Mouse (Mus musculus): ENCODE measurements at regions not wholly inside any gene's neighbourhood (a gene's known extent, or its start where the extent isn't known, plus 50 kb on each side); places are given as distances from the start of the nearest gene placed in this dataset.

DNA sequence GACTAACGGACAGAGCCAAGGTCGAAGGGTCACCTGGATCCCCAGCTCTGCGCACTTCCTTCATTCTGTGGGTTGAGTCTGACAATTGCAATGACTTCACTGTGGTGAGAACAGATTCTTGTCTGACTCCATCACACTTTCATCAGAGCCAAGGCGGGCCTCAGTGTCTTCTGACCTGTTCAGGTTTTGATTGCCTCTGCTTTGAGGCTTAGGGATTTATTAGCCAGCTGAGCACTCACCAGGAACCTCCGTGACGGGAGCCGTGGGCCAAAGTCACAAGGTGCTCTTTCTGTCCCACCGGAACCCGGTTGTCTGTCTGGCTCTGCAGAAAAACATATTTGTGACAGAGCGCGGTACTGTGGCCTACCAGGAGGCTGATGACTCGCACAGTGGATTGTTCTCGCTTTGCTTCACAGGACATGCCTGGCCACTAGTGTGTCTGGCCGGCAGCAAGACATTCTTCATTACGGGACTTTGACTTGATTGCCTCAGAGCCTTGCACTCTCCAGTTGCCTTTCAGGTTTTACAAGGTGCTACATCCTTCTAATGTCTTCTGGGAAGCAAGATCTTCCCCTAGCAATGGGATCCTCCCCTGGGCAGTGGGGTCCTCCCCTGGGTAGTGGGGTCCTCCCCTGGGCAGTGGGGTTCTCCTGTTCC is 114.9 kb upstream of the Prickle1 start:
- no peak for TF ChIP-seq CTCF (IDR thresholded peaks at IDR 0.05; ENCODE audit: extremely low read depth, insufficient read depth, low read length)
- no peak for TF ChIP-seq POLR2A (IDR thresholded peaks at IDR 0.05; ENCODE audit: extremely low read depth, insufficient read depth, low read length)
- Histone ChIP-seq H3K4me3 (ENCODE audit: insufficient read depth, low read length) (no peak overlapping the region), H3K4me1 (ENCODE audit: control insufficient read depth, insufficient read depth, low read length) (0 out of 2 replicates have a peak, but pooled peaks cover 1% of the 10 kb centered on the region), H3K27ac (ENCODE audit: insufficient read depth, low read length) (no peak overlapping the region)

DNA sequence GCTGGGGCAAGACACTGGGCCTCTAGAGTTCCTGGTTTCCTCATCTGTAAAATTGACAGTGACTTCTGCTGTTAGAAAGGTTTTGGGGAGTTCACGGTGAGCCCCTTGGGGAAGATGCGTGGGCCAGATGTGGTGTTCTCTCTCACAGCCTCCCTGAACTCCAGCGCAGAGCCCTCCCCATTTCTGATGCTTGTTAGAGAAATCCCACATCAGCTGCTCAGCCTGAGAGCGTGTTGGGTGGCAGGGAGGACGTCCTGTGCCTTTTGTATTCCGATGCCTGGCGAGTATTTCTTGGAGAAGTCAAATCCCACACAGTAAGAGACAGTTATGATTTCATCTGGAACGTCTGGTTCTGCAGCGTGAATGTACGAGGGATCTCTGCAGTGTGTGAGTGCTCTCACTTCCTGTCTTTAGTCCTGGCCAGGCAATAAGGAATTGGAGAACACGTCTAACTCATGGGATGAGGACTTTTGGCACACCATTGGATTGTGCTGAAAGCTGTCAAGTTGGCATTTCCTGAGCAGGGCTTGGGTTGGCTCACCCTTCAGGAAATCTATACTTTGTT is 110.8 kb upstream of the Prickle1 start:
- TF ChIP-seq POLR2A (IDR thresholded peaks at IDR 0.05; ENCODE audit: extremely low read depth, insufficient read depth, low read length) (no peak), CTCF (IDR thresholded peaks at IDR 0.05; ENCODE audit: extremely low read depth, insufficient read depth, low read length) (no peak)
- Histone ChIP-seq H3K4me3 (ENCODE audit: insufficient read depth, low read length) (no peak overlapping the region), H3K4me1 (ENCODE audit: control insufficient read depth, insufficient read depth, low read length) (no peaks in the 10 kb centered on the region), H3K27ac (ENCODE audit: insufficient read depth, low read length) (no peak overlapping the region)

DNA sequence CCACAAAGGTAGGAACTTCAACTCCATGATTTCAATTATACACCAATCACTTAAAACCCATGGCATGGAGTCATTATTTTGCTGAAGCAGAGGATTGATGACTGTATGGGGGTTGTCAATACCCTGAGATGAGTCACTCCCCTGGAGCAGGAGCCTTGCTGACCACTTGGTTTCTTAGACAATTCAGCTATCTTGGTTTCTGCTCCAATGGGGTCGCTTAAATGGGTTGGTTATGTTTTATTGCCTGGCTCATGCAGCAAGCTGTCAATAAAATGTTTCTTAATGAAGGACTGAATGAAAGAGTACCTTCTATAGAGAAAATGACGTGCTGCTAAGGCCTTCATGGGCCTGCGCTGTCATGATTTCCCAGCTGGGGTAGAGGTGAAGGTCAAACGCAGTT is 110.0 kb upstream of the Prickle1 start:
- Histone ChIP-seq H3K4me1 (ENCODE audit: control insufficient read depth, insufficient read depth, low read length) (no peaks in the 10 kb centered on the region), H3K4me3 (ENCODE audit: insufficient read depth, low read length) (no peak overlapping the region), H3K27ac (ENCODE audit: insufficient read depth, low read length) (no peak overlapping the region)
- TF ChIP-seq POLR2A (IDR thresholded peaks at IDR 0.05; ENCODE audit: extremely low read depth, insufficient read depth, low read length) (no peak), CTCF (IDR thresholded peaks at IDR 0.05; ENCODE audit: extremely low read depth, insufficient read depth, low read length) (no peak)

DNA sequence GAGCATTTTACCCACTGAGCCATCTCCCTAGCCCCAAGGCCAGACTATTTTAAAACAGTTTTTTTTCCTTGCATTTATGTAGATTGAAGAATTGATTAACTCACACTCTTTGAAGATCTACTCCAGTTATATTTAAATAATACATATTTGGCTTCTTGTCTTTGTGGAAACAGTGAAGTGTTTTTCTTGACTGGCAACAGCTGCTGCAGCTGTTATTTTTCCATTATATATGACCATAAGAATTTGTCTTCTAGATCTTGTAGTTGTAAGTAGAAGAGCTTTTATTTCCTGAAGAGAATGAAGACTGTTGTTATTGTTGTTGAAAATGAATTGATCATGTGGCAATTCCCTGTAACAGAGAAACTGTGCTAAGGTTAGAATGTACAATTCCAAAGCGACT is 109.4 kb upstream of the Prickle1 start:
- Histone ChIP-seq H3K27ac (ENCODE audit: insufficient read depth, low read length) (no peak overlapping the region), H3K4me3 (ENCODE audit: insufficient read depth, low read length) (no peak overlapping the region), H3K4me1 (ENCODE audit: control insufficient read depth, insufficient read depth, low read length) (no peaks in the 10 kb centered on the region)
- TF ChIP-seq CTCF (IDR thresholded peaks at IDR 0.05; ENCODE audit: extremely low read depth, insufficient read depth, low read length): no peak
- TF ChIP-seq POLR2A (IDR thresholded peaks at IDR 0.05; ENCODE audit: extremely low read depth, insufficient read depth, low read length): no peak

DNA sequence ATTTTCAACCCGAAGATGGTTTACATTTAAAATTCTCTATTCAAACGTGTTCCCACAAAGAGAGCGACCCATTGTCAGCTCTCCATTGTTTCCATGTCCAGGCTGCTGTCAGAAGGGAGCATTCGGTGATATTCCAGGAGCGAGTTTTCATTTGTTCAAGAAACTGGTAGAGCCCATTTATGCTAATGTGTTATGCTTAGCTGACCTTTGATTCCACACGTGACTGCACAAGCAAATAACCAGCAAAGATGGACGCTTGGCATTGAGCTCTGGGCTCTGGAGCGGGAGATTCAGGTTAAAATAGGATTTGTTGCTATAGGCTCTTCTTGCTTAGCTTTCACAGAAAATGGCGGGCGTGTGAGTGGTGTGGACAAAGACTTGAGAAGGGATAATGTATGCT is 105.3 kb upstream of the Prickle1 start:
- Histone ChIP-seq H3K4me3 (ENCODE audit: insufficient read depth, low read length) (no peak overlapping the region), H3K4me1 (ENCODE audit: control insufficient read depth, insufficient read depth, low read length) (0 out of 2 replicates have a peak, but pooled peaks cover 2% of the 10 kb centered on the region)
- TF ChIP-seq POLR2A (IDR thresholded peaks at IDR 0.05; ENCODE audit: extremely low read depth, insufficient read depth, low read length): no peak
- no peak for TF ChIP-seq CTCF (IDR thresholded peaks at IDR 0.05; ENCODE audit: extremely low read depth, insufficient read depth, low read length)

DNA sequence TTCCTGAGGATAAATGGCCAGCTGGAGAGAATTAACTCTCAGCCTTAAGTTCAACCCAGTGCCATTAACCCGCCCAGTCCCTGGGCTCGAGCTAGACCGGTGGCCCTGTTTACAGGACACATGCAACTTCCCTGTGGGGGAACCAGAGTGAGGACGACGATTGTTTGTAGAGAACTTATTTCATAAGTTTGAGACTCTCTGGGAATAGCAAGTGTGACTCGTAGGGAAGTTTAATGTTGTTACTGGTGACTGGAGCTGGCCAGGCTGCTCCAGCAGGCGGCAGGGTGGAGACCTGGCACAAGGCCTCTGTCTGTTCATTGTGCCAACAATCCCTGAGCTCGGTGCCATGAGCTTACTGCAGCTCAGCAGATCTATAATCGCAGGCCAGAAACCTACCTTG is 104.3 kb upstream of the Prickle1 start:
- TF ChIP-seq CTCF (IDR thresholded peaks at IDR 0.05; ENCODE audit: extremely low read depth, insufficient read depth, low read length) (0 out of 2 replicates have a peak, but pooled peaks have one; percentile 13), POLR2A (IDR thresholded peaks at IDR 0.05; ENCODE audit: extremely low read depth, insufficient read depth, low read length) (no peak)
- Histone ChIP-seq H3K4me1 (ENCODE audit: control insufficient read depth, insufficient read depth, low read length) (0 out of 2 replicates have a peak, but pooled peaks cover 2% of the 10 kb centered on the region), H3K27ac (ENCODE audit: insufficient read depth, low read length) (no peak overlapping the region), H3K4me3 (ENCODE audit: insufficient read depth, low read length) (no peak overlapping the region)

More for the DNA sequence above, 105.3 kb upstream of the Prickle1 start:
- H3K27ac ChIP-seq (ENCODE audit: insufficient read depth, low read length): no peak overlapping the region

DNA sequence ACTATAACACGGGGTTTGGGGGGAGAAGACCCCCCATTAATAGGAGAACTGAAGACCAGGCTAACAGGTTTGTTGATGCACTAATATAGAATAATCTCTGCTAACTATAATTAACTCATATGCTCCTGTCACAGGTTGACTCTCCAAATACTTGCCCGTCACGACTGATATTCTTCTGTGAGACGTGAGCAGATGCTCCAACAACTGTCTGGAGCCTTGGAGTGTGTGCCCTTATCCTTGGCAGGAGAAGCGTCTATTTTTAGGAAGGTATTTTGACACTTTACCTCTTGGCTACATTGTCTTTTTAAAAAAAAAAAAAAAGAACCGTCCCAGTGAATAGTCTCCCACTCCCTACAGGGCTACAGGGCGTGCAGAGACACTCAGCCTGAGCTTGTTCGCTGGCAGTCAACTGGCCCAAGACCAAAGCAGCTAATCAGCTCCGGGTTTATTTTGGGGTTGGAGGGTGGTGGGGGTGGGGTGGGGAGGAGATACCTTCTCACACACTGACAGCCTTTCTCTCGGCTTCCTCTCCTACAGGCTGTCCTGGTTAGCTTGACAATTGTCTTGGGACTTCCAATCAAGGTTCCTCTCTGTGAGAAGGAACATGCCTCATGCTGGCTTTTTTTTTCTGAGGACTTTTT is 102.6 kb upstream of the Prickle1 start:
- TF ChIP-seq POLR2A (IDR thresholded peaks at IDR 0.05; ENCODE audit: extremely low read depth, insufficient read depth, low read length): no peak
- no peak for TF ChIP-seq CTCF (IDR thresholded peaks at IDR 0.05; ENCODE audit: extremely low read depth, insufficient read depth, low read length)
- H3K4me3 ChIP-seq (ENCODE audit: insufficient read depth, low read length): no peak overlapping the region
- H3K4me1 ChIP-seq (ENCODE audit: control insufficient read depth, insufficient read depth, low read length): 0 out of 2 replicates have a peak, but pooled peaks cover 2% of the 10 kb centered on the region
- no peak overlapping the region for H3K27ac ChIP-seq (ENCODE audit: insufficient read depth, low read length)

DNA sequence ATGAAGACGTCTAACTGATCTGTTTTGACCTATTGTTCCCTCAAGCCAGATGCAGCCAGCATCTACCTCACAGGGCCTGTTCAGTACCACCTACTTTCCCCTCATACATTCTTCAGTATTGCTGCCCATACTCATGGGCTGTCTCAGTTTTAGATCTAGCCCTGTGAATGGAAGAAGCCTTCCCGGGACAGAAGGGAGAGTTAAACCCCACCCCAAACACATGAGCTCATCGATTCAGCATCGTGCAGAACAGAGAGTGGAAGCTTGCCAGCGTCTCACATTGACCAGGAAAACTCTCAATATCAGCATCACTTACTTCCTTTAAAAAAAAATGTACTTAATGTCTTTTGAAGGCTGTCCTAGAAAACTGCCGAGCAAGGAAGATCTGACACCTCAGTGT is 95.0 kb upstream of the Prickle1 start:
- no peak for TF ChIP-seq CTCF (IDR thresholded peaks at IDR 0.05; ENCODE audit: extremely low read depth, insufficient read depth, low read length)
- TF ChIP-seq POLR2A (IDR thresholded peaks at IDR 0.05; ENCODE audit: extremely low read depth, insufficient read depth, low read length): no peak
- no peak overlapping the region for H3K4me3 ChIP-seq (ENCODE audit: insufficient read depth, low read length)
- H3K4me1 ChIP-seq (ENCODE audit: control insufficient read depth, insufficient read depth, low read length): peaks cover 3% of the 10 kb centered on the region; the same call in 1 of the 2 replicates
- H3K27ac ChIP-seq (ENCODE audit: insufficient read depth, low read length): peak overlapping the region; percentile 74; the same call in 1 of the 2 replicates

DNA sequence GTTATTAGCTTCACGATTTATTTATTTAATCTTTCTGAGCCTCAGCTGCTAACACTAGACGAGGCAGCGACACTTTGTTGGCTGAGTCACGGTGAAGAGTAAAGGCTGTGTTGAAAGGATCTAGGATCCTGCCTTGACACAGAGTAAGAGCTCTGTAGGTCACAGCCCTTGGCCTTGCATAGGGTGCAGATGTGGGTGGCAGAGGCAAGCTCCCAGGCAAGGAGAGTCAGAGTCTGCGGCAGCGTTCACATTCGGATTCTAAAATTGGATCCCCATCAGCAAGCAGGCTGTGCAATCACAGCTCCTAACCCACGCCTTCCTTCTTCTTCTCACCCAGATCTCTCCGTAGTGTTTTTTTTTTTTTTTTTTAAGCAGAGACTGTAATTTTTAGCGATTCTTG is 94.3 kb upstream of the Prickle1 start:
- H3K27ac ChIP-seq (ENCODE audit: insufficient read depth, low read length): no peak overlapping the region
- H3K4me1 ChIP-seq (ENCODE audit: control insufficient read depth, insufficient read depth, low read length): peaks cover 3% of the 10 kb centered on the region; the same call in 1 of the 2 replicates

More for the DNA sequence above, 94.3 kb upstream of the Prickle1 start:
- no peak for TF ChIP-seq POLR2A (IDR thresholded peaks at IDR 0.05; ENCODE audit: extremely low read depth, insufficient read depth, low read length)
- TF ChIP-seq CTCF (IDR thresholded peaks at IDR 0.05; ENCODE audit: extremely low read depth, insufficient read depth, low read length): no peak
- no peak overlapping the region for H3K4me3 ChIP-seq (ENCODE audit: insufficient read depth, low read length)
